18 mouse cellular contexts compared by ENCODE assay signal in genomic region chr9:53174590-53174989, GRCm38 (mm10).
"Had no signal": no experiment of that assay in that cellular context is flagged by ENCODE, and none has a peak within 500 bp of the region (broad histone marks: within the 10 kb centered on the region; RNA-seq: fewer than 3 reads in every experiment).

No protein-coding gene starts in this region.

- DNase-seq: kidney, adult 11 months; kidney, adult 9 months; kidney, postnatal 36 days; lung, embryonic 14.5 days; lung, postnatal 10 days; lung, postnatal 4 days; midbrain, embryonic 14.5 days; right cerebral cortex, postnatal 4 days; spleen, adult 18-20 months; thymus, adult 2 months; thymus, postnatal 25 days had no signal

- H3K36me3 ChIP-seq: limb, embryonic 12.5 days; midbrain, embryonic 10.5 days; neural tube, embryonic 12.5 days; stomach, embryonic 15.5 days had no signal

- H3K4me3 ChIP-seq: layer of hippocampus, adult 2 months; limb, embryonic 12.5 days; midbrain, embryonic 10.5 days; myocyte; neural tube, embryonic 12.5 days; stomach, embryonic 15.5 days had no signal

- H3K4me2 ChIP-seq: limb, embryonic 12.5 days; lung, embryonic 14.5 days; neural tube, embryonic 12.5 days; stomach, embryonic 15.5 days had no signal

- H3K9me3 ChIP-seq: limb, embryonic 12.5 days; midbrain, embryonic 10.5 days; neural tube, embryonic 12.5 days; stomach, embryonic 15.5 days had no signal

- H3K4me1 ChIP-seq: limb, embryonic 12.5 days; midbrain, embryonic 10.5 days; neural tube, embryonic 12.5 days; stomach, embryonic 15.5 days had no signal

- H3K27me3 ChIP-seq: limb, embryonic 12.5 days; neural tube, embryonic 12.5 days; stomach, embryonic 15.5 days had no signal

- H3K27ac ChIP-seq: kidney, postnatal 0 days; layer of hippocampus, adult 2 months; limb, embryonic 12.5 days; midbrain, embryonic 10.5 days; neural tube, embryonic 12.5 days; stomach, embryonic 15.5 days had no signal

- H3K9ac ChIP-seq: limb, embryonic 12.5 days; lung, embryonic 14.5 days; neural tube, embryonic 12.5 days; stomach, embryonic 15.5 days had no signal
